Mouse (Mus musculus) limb, embryonic 12.5 days (tissue): ENCODE data around the gene Car9. TPM values are rescaled to one million over a fixed set of nuclear protein-coding genes. Genes with fewer than 3 reads are reported as not detected.
A peak's percentile ranks its signal among the peaks of the same experiment; 100 is the strongest.

ENCODE experiments used
- ATAC-seq: fragments of 200-750 bp; cut with Nextera tagmentation; 2 replicates; pipeline ENCODE4 v1.8.0; 2017; ENCODE audit warnings: low read depth, moderate TSS enrichment; ENCODE audit not compliant: insufficient number of reproducible peaks, insufficient read depth, low FRiP score, low TSS enrichment
- H3K27ac ChIP-seq: fragments of 300-500 bp; sonication (generic); 2 replicates; pipeline ENCODE4 v1.5.1; 2016; ENCODE audit warnings: mild to moderate bottlenecking, moderate library complexity
- H3K27me3 ChIP-seq: fragments of 300-500 bp; sonication (generic); 2 replicates; pipeline ENCODE4 v1.6.1; 2016; ENCODE audit warnings: mild to moderate bottlenecking, moderate library complexity
- H3K36me3 ChIP-seq: fragments of 300-500 bp; sonication (generic); 2 replicates; pipeline ENCODE4 v1.6.1; 2016; ENCODE audit warnings: mild to moderate bottlenecking, moderate library complexity
- H3K4me1 ChIP-seq: fragments of 300-500 bp; sonication (generic); replicated peaks from 2 replicates; pipeline ENCODE4 v1.6.1; 2016
- H3K4me2 ChIP-seq: fragments of 300-500 bp; sonication (generic); 2 replicates; pipeline ENCODE4 v1.6.1; 2016; ENCODE audit warnings: mild to moderate bottlenecking, moderate library complexity
- H3K4me3 ChIP-seq: fragments of 300-500 bp; sonication (generic); replicated peaks from 2 replicates; pipeline ENCODE4 v1.5.1; 2016; ENCODE audit warnings: mild to moderate bottlenecking
- H3K9ac ChIP-seq: fragments of 300-500 bp; sonication (generic); replicated peaks from 2 replicates; pipeline ENCODE4 v1.6.1; 2016; ENCODE audit warnings: mild to moderate bottlenecking, moderate library complexity
- H3K9me3 ChIP-seq: fragments of 300-500 bp; sonication (generic); 2 replicates; pipeline ENCODE4 v1.6.1; 2016; ENCODE audit warnings: mild to moderate bottlenecking, moderate library complexity
- WGBS: fragments of 180-500 bp; shearing (Covaris S2); methylation state at CpG from one replicate; pipeline ENCODE4 v1.1.7; 2016; 5-methylcytosine and 5-hydroxymethylcytosine counted together
- polyA plus RNA-seq: library from polyadenylated mRNA; unstranded; fragments of >200 nt; fragmentation: Nextera tagmentation; extraction: Ambion mirVana; gene quantifications from 2 replicates; pipeline ENCODE4 v1.2.1, GENCODE M21; 2016

Car9 gene
- polyA plus RNA-seq, 1 experiment from 2014 or later: 1.1 TPM

- 68% methylated on average over 6 of the region's 6 CpGs for WGBS
- no peak overlapping the region for H3K9ac ChIP-seq
- peaks cover 31% of the 10 kb centered on the region for H3K36me3 ChIP-seq
- H3K4me1 ChIP-seq: peaks cover 33% of the 10 kb centered on the region
- H3K27ac ChIP-seq: no peak overlapping the region
- no peak overlapping the region for H3K4me2 ChIP-seq
- H3K9me3 ChIP-seq: no peaks in the 10 kb centered on the region
- H3K4me3 ChIP-seq: no peak overlapping the region
- ATAC-seq: no peak
- no peaks in the 10 kb centered on the region for H3K27me3 ChIP-seq
Observed at GRCm38 (mm10) chr4:43496587-43496986, 10.2 kb upstream of the Car9 start.

GRCm38 (mm10) chr4:43497405-43497804, 9.4 kb upstream of the Car9 start:
- Histone ChIP-seq H3K36me3 (peaks cover 31% of the 10 kb centered on the region), H3K4me3 (0 out of 2 replicates have a peak overlapping the region, but pooled peaks have one; percentile 63), H3K27ac (no peak overlapping the region), H3K4me2 (peak overlapping the region; percentile 73), H3K9ac (no peak overlapping the region), H3K9me3 (no peaks in the 10 kb centered on the region), H3K27me3 (no peaks in the 10 kb centered on the region), H3K4me1 (peaks cover 33% of the 10 kb centered on the region)
- ATAC-seq: no peak
- 94% methylated on average over 8 of the region's 8 CpGs for WGBS

GRCm38 (mm10) chr4:43497946-43498345, 8.8 kb upstream of the Car9 start:
- Histone ChIP-seq H3K4me2 (peak overlapping the region; percentile 73), H3K9ac (peak overlapping the region; percentile 47), H3K27me3 (no peaks in the 10 kb centered on the region), H3K27ac (0 out of 2 replicates have a peak overlapping the region, but pooled peaks have one; percentile 45), H3K4me3 (peak overlapping the region; percentile 63), H3K36me3 (peaks cover 31% of the 10 kb centered on the region), H3K4me1 (peaks cover 33% of the 10 kb centered on the region), H3K9me3 (no peaks in the 10 kb centered on the region)
- no peak for ATAC-seq
- WGBS: 75% methylated on average over 4 of the region's 4 CpGs

- Histone ChIP-seq H3K4me3 (peak overlapping the region; percentile 63), H3K4me1 (peaks cover 31% of the 10 kb centered on the region), H3K27ac (peak overlapping the region; percentile 56; the same call in 1 of the 2 replicates), H3K4me2 (peak overlapping the region; percentile 73), H3K27me3 (no peaks in the 10 kb centered on the region), H3K36me3 (peaks cover 31% of the 10 kb centered on the region), H3K9me3 (no peaks in the 10 kb centered on the region), H3K9ac (peak overlapping the region; percentile 63)
- no peak for ATAC-seq
- 14% methylated on average over 8 of the region's 8 CpGs for WGBS
Observed at GRCm38 (mm10) chr4:43498983-43499382, 7.8 kb upstream of the Car9 start.

DNA sequence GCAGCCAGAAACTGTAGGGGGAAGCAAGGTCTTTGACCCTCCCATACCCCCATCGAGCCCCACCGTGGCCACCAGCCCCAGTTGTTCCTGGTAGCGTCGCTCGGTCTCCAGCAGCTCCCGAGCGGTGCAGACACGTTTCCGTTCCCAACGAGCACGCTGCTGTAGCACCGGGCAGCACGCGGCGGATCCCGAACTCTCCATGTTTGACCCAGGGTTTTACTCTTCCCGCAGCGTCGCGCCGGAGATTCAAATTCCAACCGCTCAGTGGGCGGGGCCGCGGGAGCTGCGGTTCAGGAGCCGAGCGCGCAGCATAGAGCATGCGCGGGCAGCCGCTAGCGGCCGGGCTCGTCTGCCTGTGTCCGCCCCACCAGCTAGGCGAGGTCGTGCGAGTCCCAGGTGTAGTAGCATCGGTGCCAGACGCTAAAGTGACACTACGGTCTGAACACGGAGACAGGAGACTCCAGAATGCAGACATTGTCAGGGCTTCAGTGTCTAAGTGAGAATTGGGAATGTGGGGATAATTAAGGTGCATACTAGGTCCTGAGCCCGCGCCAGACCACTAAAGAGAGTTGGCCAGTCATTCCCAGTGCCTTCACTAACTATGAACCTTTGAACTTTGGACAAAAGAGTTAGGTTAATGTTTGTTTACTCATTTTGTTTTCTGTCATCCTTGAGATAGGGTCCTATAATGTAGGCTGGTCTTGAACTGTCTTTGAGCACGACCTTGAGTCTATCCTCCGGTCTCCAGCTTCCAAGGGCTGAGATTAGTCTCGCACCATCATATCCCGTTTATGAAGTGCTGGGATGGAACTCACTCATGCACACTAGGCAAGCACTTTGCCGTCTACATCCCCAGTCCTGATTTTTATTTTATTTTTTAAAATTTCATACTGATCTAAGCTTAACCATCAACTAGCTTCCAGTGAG, 7.1 kb upstream of the Car9 start, which contains the start of gene Arhgef39:
Gene Arhgef39, minus strand, starts transcription at position 289 of the 927 bp plus-strand sequence.
- Histone ChIP-seq H3K27me3 (no peaks in the 10 kb centered on the region), H3K27ac (peak within 1 kb of the TSS; percentile 56; the same call in 1 of the 2 replicates)
- WGBS: 8% methylated on average over 50 of the region's 50 CpGs

DNA sequence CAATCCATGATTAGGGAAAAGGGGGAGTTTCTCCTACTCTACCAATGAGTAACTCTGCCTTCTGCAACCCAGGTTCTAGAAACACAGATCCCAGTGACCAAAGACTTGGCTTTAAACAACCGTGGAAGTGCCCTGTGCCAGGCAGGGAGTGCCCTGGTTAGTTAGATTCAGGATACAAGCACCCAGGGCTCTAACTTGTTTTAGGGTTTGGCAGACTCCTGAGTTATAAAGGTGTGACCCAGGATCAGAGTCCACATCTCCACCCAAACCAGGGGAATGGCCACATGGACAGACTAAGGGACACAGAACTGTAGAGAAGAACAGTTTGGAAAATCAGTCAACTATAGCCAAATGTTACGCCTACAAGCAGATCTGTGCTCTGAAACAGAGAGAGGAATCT, 3.7 kb upstream of the Car9 start:
- Histone ChIP-seq H3K27ac (no peak overlapping the region), H3K4me1 (peaks cover 21% of the 10 kb centered on the region), H3K9ac (no peak overlapping the region), H3K9me3 (no peaks in the 10 kb centered on the region), H3K27me3 (peaks cover 17% of the 10 kb centered on the region), H3K4me3 (no peak overlapping the region), H3K36me3 (peaks cover 1% of the 10 kb centered on the region; the same call in 1 of the 2 replicates), H3K4me2 (no peak overlapping the region)
- 79% methylated on average over 2 of the region's 2 CpGs for WGBS
- no peak for ATAC-seq

More for the DNA sequence above, 7.1 kb upstream of the Car9 start, which contains the start of gene Arhgef39:
- H3K4me2 ChIP-seq: peak within 1 kb of the TSS; percentile 73
- ATAC-seq: peak; percentile 78
- peak within 1 kb of the TSS; percentile 63 for H3K9ac ChIP-seq
- H3K9me3 ChIP-seq: no peaks in the 10 kb centered on the region
- H3K4me3 ChIP-seq: peak within 1 kb of the TSS; percentile 63
- peaks cover 31% of the 10 kb centered on the region for H3K36me3 ChIP-seq
- peaks cover 26% of the 10 kb centered on the region for H3K4me1 ChIP-seq

- H3K27me3 ChIP-seq: peaks cover 17% of the 10 kb centered on the region
- H3K27ac ChIP-seq: no peak overlapping the region
- H3K4me1 ChIP-seq: peaks cover 19% of the 10 kb centered on the region
- 80% methylated on average over 6 of the region's 6 CpGs for WGBS
- no peak overlapping the region for H3K4me3 ChIP-seq
- no peaks in the 10 kb centered on the region for H3K36me3 ChIP-seq
- H3K9ac ChIP-seq: no peak overlapping the region
- H3K4me2 ChIP-seq: no peak overlapping the region
- no peak for ATAC-seq
- H3K9me3 ChIP-seq: no peaks in the 10 kb centered on the region
Observed at GRCm38 (mm10) chr4:43503506-43503905, 3.3 kb upstream of the Car9 start.

- H3K4me2 ChIP-seq: no peak overlapping the region
- peaks cover 17% of the 10 kb centered on the region for H3K27me3 ChIP-seq
- no peak for ATAC-seq
- H3K4me3 ChIP-seq: no peak overlapping the region
- no peaks in the 10 kb centered on the region for H3K9me3 ChIP-seq
- no peak overlapping the region for H3K9ac ChIP-seq
- peaks cover 20% of the 10 kb centered on the region for H3K4me1 ChIP-seq
- no peak overlapping the region for H3K27ac ChIP-seq
- H3K36me3 ChIP-seq: no peaks in the 10 kb centered on the region
- WGBS: 82% methylated on average over 4 of the region's 4 CpGs
Observed at GRCm38 (mm10) chr4:43504269-43504668, 2.5 kb upstream of the Car9 start.

GRCm38 (mm10) chr4:43506074-43506473, 692 bp upstream of the Car9 start:
- Histone ChIP-seq H3K4me1 (peaks cover 22% of the 10 kb centered on the region), H3K4me2 (no peak overlapping the region), H3K27ac (no peak overlapping the region), H3K9me3 (no peaks in the 10 kb centered on the region), H3K9ac (no peak overlapping the region), H3K4me3 (no peak overlapping the region), H3K27me3 (peaks cover 17% of the 10 kb centered on the region), H3K36me3 (no peaks in the 10 kb centered on the region)
- WGBS: 88% methylated on average over 8 of the region's 8 CpGs
- ATAC-seq: no peak

GRCm38 (mm10) chr4:43507938-43508665, 1.3 kb downstream of the Car9 start:
- peak overlapping the region; percentile 59 for H3K9ac ChIP-seq
- peaks cover 17% of the 10 kb centered on the region for H3K27me3 ChIP-seq
- no peaks in the 10 kb centered on the region for H3K36me3 ChIP-seq
- H3K4me1 ChIP-seq: peaks cover 22% of the 10 kb centered on the region
- peak overlapping the region; percentile 48 for H3K4me3 ChIP-seq
- peak overlapping the region; percentile 80 for H3K4me2 ChIP-seq
- WGBS: 9% methylated on average over 22 of the region's 22 CpGs
- no peaks in the 10 kb centered on the region for H3K9me3 ChIP-seq
- peak; percentile 20; the same call in 1 of the 2 replicates for ATAC-seq
- H3K27ac ChIP-seq: no peak overlapping the region

DNA sequence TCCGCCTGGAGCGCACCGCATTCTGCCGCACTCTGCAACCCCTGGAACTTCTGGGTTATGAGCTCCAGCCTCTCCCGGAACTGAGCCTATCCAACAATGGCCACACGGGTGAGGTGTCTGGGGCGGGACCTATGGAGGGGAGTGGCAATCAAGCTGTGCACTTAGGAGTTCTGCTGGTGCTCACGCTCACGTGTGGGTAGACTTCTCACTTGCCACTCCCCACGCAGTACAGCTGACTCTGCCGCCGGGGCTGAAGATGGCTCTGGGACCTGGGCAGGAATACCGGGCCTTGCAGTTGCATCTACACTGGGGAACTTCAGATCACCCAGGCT, 1.9 kb downstream of the Car9 start:
- peak; percentile 65; the same call in 1 of the 2 replicates for ATAC-seq
- H3K27ac ChIP-seq: no peak overlapping the region
- peak overlapping the region; percentile 59 for H3K9ac ChIP-seq
- peak overlapping the region; percentile 48 for H3K4me3 ChIP-seq
- H3K4me1 ChIP-seq: peaks cover 22% of the 10 kb centered on the region
- 7% methylated on average over 13 of the region's 13 CpGs for WGBS
- H3K4me2 ChIP-seq: peak overlapping the region; percentile 80
- H3K9me3 ChIP-seq: no peaks in the 10 kb centered on the region
- H3K36me3 ChIP-seq: no peaks in the 10 kb centered on the region
- peaks cover 17% of the 10 kb centered on the region for H3K27me3 ChIP-seq
